Mouse (Mus musculus) lung, adult 2 months (tissue): Measurements from ENCODE around the gene Yif1a.

Experiments
- CTCF ChIP-seq: fragments of 200-500 bp; IDR thresholded peaks from 2 replicates; pipeline ENCODE4 v1.5.1; 2011; ENCODE audit warnings: mild to moderate bottlenecking, low read length, control low read depth; ENCODE audit not compliant: insufficient read depth
- POLR2A ChIP-seq: fragments of 200-500 bp; IDR thresholded peaks from 2 replicates; pipeline ENCODE4 v1.6.1; 2011; ENCODE audit warnings: low read depth, mild to moderate bottlenecking, control low read depth, low read length, borderline replicate concordance; ENCODE audit errors: extremely low read depth

GRCm38 (mm10) chr19:5048138-5049056 is 39.9 kb upstream of the Yif1a start:
- no peak for TF ChIP-seq POLR2A
- no peak for TF ChIP-seq CTCF
